Mouse (Mus musculus) liver, adult (tissue): ENCODE measurements around the gene Zfp768.

Experiments
- GATA4 ChIP-seq: IDR thresholded peaks from 2 replicates; pipeline ENCODE4 v1.6.1; 2014; ENCODE audit warnings: mild to moderate bottlenecking, low read length; ENCODE audit not compliant: insufficient replicate concordance

Gene Zfp768

GRCm38 (mm10) chr7:127326685-127327084 lies 18.7 kb downstream of the Zfp768 start:
- TF ChIP-seq GATA4, result no peak

- no peak for TF ChIP-seq GATA4
Observed at GRCm38 (mm10) chr7:127325550-127325949, 19.8 kb downstream of the Zfp768 start.

GRCm38 (mm10) chr7:127324944-127325343 lies 20.4 kb downstream of the Zfp768 start:
- no peak for TF ChIP-seq GATA4

- no peak for TF ChIP-seq GATA4
Observed at GRCm38 (mm10) chr7:127322085-127322484, 23.3 kb downstream of the Zfp768 start.

DNA sequence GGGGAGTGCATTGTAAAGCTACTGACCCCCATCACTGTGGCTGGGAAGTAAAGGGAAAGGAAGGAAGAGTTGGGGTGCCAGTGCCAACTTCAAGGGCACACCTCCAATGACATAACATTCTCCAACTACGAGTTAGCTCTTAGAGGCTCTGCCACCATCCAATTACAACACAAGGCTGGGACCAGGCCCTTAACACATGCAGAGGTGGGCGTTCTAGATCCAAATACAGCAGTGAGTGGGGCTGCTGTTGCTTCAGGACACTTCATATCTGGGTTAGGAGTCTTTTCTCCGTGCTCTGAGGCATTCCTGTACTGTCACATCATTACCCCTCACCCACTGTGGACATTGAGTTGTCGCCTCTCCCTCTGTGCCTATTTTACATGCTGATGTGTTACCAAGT lies 24.3 kb downstream of the Zfp768 start:
- no peak for TF ChIP-seq GATA4

GRCm38 (mm10) chr7:127313912-127314311 lies 31.5 kb downstream of the Zfp768 start:
- no peak for TF ChIP-seq GATA4

- no peak for TF ChIP-seq GATA4
Observed at GRCm38 (mm10) chr7:127309951-127310350, 35.4 kb downstream of the Zfp768 start.

DNA sequence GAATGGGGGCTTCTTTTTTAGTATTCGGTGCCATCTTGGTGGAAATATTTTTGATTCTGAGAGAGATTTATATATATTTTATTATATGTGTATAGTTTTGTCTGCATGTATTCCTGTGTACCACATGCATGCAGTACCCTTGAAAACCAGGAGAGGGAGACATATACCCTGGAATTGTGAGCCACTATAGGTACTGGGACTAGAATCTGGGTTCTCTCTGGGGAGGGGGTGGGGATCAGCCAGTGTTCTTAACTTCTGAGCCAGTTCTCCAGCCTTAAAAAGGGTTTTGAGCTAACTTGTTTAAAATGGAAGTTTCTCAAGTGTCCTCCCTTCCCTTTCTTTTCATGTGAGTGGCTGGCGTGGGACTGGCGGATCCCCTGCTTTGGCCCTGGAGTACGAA lies 36.5 kb downstream of the Zfp768 start:
- no peak for TF ChIP-seq GATA4

GRCm38 (mm10) chr7:127308431-127308830 lies 37.0 kb downstream of the Zfp768 start:
- TF ChIP-seq GATA4, result no peak

DNA sequence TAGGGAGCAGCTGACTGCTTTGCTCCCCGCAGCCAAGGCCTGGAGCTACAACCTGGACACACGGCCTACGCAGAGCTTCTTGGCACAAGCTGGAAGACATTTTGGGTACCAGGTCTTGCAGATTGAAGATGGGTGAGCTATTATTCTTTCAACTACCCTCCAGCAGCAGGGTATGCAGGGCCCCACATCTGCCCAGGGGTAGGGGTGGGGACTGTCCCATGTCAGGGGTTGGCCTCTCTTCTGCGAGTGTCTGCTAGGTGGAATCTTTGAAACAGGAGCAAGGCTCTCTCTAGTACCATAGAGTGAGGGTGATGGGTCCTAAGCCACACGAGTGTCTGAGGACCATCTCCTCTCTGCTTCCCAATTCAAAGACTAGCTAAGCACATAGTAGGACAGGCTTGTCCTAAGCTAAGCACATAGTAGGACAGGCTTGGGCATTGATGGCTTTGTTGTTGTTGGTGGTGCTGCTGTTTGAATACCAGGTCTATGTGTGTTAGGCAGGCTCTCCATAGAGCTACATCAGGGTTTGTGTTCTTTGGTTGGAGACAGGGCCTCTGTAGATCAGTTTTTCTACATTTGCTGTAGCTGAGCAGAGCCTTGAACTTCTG lies 47.7 kb downstream of the Zfp768 start:
- no peak for TF ChIP-seq GATA4

DNA sequence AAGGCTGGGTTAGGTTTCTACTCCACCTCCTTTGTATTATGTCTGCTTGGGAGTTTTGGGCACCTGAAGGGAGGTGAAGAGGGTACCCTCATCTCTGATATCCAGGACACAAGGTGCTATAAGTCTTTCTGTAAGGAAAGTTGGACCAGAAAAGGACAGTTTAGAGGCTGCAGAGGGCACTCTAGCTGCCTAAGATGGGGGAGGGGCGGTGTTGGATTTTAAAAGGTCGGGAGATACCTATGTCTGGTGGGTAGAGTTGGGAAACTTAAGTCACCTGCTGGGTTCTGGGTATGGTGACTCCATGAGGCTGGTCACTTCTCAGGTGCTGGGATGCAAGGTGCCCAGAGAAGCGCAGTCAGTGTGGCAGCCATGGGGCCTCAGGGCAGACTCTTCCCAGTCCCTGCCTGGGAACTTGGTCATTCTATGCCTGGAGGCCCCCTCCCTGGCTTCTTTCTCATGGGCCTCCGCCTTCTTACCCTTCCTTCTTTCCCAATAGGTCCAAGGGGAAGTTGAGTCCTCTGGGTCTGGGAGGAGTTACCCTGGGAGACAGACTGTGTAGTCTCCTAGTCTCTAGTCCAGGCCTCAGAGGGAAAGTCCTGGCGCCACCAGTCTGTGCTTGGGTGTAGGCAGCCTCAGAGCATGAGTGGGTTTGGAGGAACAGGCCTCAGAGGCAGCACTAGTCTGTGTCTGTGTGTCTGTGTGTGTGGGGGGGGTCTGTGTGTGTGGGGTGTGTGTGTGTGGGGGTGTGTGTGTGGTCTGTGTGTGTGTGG lies 48.4 kb downstream of the Zfp768 start:
- no peak for TF ChIP-seq GATA4

- no peak for TF ChIP-seq GATA4
Observed at GRCm38 (mm10) chr7:127296098-127296497, 49.3 kb downstream of the Zfp768 start, which contains the start of gene Itgal. Itgal (plus strand) TSS chr7:127296260.
